Mouse (Mus musculus): ENCODE measurements around the gene Paics.

DNA sequence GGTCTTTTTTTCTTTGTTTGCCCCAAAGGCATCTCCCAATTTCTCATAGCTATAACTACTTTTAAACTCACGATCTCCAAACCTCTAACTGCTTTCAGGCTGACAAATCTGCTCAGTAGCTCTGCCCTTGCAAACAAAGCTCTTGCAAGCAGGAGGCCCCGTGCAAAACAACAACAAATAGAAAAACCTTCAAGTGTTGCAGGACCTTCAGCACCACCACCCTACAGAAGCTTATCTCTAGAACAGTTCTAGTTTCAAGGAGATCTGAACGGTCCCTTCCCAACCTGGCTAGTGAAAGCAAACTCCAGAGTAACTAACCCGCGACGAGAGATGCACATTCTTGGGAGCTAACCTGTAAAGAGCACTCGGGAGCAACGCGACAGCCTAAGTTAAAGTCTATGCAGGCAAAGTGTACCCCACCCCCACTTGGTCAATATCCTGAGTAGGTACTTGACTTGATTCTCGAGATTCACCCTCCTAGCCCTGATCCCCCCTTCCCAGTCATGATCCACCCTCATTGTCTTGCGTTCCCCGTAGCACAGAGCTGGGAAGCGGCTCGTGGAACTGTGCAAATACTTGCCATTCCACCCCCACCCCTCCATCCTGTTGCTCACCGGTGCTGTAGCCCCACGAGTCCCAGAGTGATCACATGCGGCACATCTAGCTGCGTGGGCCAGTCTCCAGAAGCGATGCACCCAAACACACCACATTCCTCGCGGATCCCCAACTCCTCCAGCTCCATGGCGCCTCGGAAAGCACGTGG lies 583 bp upstream of the Paics start:
- TF ChIP-seq POLR2A (IDR thresholded peaks at IDR 0.05; ENCODE audit: low read depth, low read length) (no peak; the same call in 1 of the 2 replicates), CTCF (IDR thresholded peaks at IDR 0.05; ENCODE audit: extremely low read depth, insufficient read length, insufficient replicate concordance, low read depth, low read length) (no peak)

Measured in small intestine, adult 2 months (tissue).